Mouse (Mus musculus): ENCODE measurements around the gene Dtx1.

DNA sequence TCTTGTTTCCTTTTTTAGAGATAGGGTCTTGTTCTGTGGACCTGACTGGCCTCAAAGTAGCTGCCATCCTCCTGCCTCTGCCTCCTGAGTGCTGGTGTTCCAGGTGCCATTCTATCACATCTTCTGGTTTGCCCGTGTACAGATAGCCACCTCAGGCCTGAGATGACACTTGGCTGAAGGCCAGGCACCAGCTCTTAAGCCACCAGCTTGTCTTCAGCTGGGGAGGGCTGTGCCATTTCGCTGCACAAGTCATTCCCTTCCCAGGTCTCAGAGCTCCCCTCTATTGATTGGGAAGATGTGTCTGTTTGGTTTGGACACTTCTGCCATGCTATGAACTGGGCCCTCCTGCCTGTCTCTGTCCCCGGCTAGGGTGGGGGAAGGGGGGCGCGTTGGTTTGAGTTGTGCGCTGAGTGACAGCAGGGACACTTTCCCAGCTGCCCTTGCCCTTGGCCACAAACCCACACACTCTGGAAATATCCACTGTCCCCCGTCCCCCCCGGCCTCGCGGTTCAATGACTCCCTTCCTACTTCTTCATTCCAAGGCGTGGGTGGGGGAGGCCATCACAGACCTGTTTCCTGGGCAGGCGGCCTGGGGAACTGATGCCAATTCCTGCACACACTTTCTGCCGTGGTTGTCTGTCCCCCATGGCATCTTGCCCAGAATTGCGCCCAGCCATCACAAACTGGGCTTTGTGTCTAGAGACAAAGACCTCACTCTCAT, 68.2 kb downstream of the Dtx1 start:
- TF ChIP-seq POLR2A (IDR thresholded peaks at IDR 0.05; ENCODE audit: low read depth, low read length) (no peak), CTCF (IDR thresholded peaks at IDR 0.05; ENCODE audit: extremely low read depth, insufficient read depth, insufficient read length, insufficient replicate concordance) (no peak)
